Mouse (Mus musculus): ENCODE data around the gene Olfr541.

Gene Olfr541

DNA sequence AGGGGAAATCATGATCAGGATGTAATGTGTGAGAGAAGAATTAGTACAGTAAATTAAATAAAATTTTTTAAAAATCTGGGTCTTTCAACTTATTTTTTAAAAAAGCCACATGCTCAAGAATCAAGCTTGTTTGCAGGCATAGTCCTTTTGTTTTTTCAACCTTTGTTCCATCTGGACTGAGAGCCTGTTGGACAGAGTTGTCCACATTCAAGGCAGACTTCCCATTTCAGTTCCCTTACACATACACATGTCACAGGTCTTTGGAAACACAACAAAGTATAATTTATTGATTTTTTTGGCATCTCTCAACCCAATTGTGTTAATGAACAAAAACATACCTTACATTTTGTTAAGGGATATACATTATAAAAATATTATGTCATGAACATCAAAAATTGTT is 57.5 kb downstream of the Olfr541 start:
- Histone ChIP-seq H3K36me3 (ENCODE audit: control insufficient read depth, insufficient read depth, low read length, poor library complexity, severe bottlenecking) (no peaks in the 10 kb centered on the region), H3K27me3 (ENCODE audit: control insufficient read depth, insufficient read depth, low read length, poor library complexity, severe bottlenecking) (no peaks in the 10 kb centered on the region)
- no peak for DNase-seq (ENCODE audit: low read depth, low spot score)

Measured in splenic B cell, adult 2 months (primary cell).